Mouse (Mus musculus): Measurements from ENCODE around the gene Tomm40l.

- TF ChIP-seq POLR2A (IDR thresholded peaks at IDR 0.05; ENCODE audit: borderline replicate concordance, insufficient read depth, low read length) (no peak), CTCF (IDR thresholded peaks at IDR 0.05; ENCODE audit: borderline replicate concordance, insufficient read depth, low read depth, low read length) (no peak)
Observed at GRCm38 (mm10) chr1:171263185-171263611, 40.9 kb upstream of the Tomm40l start.
